Mouse (Mus musculus): Measurements from ENCODE around the gene Cdk2ap2. TPM values are rescaled to one million over a fixed set of nuclear protein-coding genes. Genes with fewer than 3 reads are reported as not detected.
"Not testable (repeated sequence)": the region's sequence is repeated elsewhere in the genome, so short reads cannot be mapped to it uniquely, and the experiment has no call there.

Cdk2ap2 gene
- 78.4 and 97.1 TPM in 2 replicates for total RNA-seq (2021)
- long read RNA-seq, experiment 1, transcript Cdk2ap2-202 (4 exons, 1,089 nt) = minor isoform, 6 of 152 reads
- long read RNA-seq, experiment 1, transcript Cdk2ap2-201 (4 exons, 1,080 nt) = major isoform, 124 of 152 reads
- long read RNA-seq, experiment 1, partial matches to known transcripts = 10 of 152 reads
- long read RNA-seq, experiment 1, other reads (novel, unspliced or antisense) = 5 of 152 reads
- long read RNA-seq, experiment 2, transcript Cdk2ap2-202 (4 exons, 1,089 nt) = minor isoform, 12 of 141 reads
- long read RNA-seq, experiment 2, transcript Cdk2ap2-201 (4 exons, 1,080 nt) = major isoform, 106 of 141 reads
- long read RNA-seq, experiment 2, transcript Cdk2ap2-204 (3 exons, 669 nt) = minor isoform, 6 of 141 reads
- long read RNA-seq, experiment 2, partial matches to known transcripts = 5 of 141 reads
- long read RNA-seq, experiment 2, other reads (novel, unspliced or antisense) = 10 of 141 reads

DNA sequence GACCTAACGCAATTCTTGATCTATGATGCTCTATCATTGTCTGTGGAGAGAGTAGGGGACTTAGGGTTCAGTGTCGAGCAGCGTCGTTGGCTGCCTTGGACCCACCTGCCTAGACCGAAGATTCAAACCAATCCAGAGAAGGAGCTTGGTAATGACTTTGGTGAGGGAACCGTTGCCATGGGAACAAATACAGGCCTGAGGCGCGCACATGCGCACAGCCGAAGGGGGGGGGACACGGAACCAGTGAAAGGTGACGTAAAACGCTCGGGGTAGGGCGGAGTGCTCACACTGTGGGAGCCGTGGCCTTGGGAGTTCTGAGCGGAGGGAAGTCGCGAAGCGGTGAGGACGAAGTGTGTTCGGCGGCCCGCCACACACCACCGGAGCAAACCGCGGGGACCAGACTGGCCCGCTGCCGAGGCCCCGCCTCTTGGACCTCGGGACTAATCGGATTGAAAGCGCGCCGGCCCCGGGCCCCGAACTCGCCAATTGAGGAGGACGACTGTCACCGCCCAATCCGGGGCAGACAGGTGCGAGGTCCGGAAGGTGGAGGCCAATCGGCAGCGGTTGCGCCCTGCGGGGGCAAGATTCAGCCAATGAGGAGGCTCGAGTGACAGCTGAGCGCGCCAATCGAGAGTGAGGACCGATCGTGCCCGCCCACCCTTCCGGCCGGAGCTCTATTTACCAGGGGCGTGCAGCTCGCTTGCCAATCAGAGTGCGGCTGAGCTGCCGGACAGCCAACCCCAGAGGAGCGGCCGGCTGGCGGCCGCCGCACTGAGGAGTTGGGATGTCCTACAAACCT is at the start of gene Cdk2ap2:
Cdk2ap2 (plus strand) TSS at position 541 of the 799 bp plus-strand sequence.
- DNase-seq = peak; percentile 99

- peak; percentile 93 for DNase-seq
Observed at GRCm38 (mm10) chr19:4047859-4048258, 49.1 kb upstream of the Cdk2ap2 start.

DNA sequence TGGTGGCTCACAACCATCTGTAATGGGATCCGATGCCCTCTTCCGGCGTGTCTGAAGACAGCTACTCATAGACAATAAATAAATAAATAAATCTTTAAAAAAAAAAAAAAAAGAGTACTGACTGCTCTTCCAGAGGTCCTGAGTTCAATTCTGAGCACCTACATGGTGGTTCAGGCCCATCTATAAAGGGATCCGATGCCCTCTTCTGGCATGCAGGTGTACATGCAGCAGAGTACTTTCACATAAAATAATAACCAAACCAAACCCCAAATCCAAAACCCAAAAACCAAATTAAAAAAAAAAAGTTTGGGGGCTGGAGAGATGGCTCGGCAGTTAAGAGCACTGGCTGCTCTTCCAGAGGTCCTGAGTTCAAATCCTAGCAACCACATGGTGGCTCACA is 47.9 kb upstream of the Cdk2ap2 start:
- peak; percentile 1 for DNase-seq

DNA sequence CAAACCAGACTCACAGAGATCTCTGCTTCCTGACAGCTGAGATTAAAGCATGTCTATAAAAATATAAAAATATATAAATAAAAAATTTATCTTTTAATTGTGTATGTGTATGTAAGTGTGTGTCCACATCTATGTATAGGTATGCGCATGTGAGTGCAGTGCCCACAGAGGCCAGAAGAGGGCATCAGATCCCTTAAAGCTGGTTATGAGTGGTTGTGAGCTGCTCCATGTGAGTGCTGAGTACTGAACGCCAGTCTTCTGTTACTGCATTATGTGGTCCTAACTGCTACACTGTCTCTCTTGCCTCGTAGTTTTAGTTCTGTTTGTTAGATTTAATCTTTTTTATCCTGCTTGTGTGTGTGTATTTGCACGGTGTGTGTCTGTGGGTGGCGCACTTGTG is 46.0 kb upstream of the Cdk2ap2 start:
- DNase-seq = peak; percentile 16

- DNase-seq = peak; percentile 84
Observed at GRCm38 (mm10) chr19:4051741-4052515, 45.1 kb upstream of the Cdk2ap2 start.

GRCm38 (mm10) chr19:4052516-4053030 is 44.4 kb upstream of the Cdk2ap2 start:
- DNase-seq = peak; percentile 3

DNA sequence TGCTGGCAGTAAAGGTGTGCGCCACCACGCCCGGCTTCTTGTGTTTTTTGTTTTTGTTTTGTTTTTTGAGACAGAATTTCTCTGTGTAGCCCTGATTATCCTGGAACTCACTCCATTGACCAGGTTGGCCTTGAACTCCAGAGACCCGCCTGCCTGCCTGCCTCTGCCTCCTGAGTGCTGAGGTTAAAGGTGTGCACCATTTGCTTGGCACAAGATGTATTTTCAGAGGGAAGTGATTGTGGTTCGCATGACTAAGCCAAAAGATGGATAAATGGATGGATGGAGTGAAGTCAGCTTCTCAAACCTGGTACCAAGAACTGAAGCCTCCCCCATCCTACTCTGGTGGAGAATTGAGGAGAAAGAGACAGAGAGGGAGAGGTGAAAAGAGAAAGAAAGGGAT is 42.4 kb upstream of the Cdk2ap2 start:
- no peak for DNase-seq

GRCm38 (mm10) chr19:4055216-4055946 is 41.6 kb upstream of the Cdk2ap2 start:
- no peak for DNase-seq

GRCm38 (mm10) chr19:4055947-4056693 is 40.9 kb upstream of the Cdk2ap2 start:
- no peak for DNase-seq

- DNase-seq = no peak
Observed at GRCm38 (mm10) chr19:4056727-4057126, 40.3 kb upstream of the Cdk2ap2 start.

GRCm38 (mm10) chr19:4057389-4057788 is 39.6 kb upstream of the Cdk2ap2 start:
- DNase-seq = no peak

- DNase-seq = no peak
Observed at GRCm38 (mm10) chr19:4057962-4058361, 39.0 kb upstream of the Cdk2ap2 start.

GRCm38 (mm10) chr19:4058581-4058980 is 38.4 kb upstream of the Cdk2ap2 start:
- peak; percentile 67 for DNase-seq

DNA sequence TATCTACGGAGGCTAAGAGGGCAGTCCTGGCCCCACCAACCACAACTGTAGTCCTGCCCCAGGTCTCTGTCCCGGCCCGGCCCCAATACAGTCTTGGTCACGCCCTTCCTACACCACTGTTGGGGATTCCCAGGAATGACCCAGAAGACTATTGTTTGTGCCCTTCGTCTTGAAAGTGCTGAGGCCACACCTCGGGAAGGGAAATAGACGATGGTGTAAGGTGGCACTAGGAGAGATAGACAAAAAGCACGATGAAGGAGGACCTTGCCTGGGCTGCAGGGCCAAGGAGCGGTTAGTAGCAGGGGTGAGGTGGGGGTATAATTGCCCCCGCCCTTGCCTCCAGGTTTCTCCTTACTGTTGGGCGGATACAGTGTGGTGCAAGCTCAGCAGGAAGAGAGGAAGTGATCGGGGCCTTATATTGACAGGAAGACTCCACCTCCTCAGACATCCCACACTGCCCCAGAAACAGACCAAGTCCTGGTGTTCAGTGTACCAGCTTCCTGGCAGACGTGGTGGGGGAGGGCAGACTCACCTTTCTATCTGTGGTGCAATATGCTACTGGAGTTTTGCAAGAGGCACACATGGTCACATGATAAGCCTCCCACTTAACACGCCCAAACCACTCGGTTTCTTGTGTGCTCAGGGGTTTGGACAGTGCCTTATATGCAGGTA is 37.8 kb upstream of the Cdk2ap2 start, which contains the start of gene Gstp3:
Gstp3 (minus strand) TSS at position 501 of the 672 bp plus-strand sequence.
- DNase-seq = no peak

- not testable (repeated sequence) for DNase-seq
Observed at GRCm38 (mm10) chr19:4060044-4060898, 36.7 kb upstream of the Cdk2ap2 start.

DNA sequence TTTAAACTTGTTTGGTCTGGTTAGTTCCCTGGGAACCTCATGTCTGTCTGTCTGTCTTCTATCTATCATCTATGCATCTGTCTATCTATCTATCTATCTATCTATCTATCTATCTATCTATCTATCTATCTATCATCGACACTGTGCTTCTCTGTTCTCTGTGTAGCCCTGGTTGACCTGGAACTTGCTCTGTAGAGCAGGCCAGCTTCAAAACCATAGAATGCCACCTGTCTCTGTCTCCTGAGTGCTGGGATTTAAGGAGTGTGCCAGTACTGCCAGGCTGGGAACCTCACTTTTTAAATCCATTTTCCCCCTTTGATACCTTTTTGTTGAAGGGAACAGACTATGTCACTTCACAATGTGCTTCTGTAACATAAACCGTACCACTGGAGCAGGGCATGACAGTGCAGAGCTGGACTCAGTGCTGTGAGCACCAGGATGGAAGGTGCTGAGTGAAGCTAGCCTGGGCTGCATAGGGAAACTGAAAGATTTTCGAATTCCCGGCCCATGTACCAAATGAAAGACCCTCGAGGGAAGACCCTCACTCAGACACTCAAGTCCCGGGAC is 36.0 kb upstream of the Cdk2ap2 start:
- DNase-seq = no peak

DNA sequence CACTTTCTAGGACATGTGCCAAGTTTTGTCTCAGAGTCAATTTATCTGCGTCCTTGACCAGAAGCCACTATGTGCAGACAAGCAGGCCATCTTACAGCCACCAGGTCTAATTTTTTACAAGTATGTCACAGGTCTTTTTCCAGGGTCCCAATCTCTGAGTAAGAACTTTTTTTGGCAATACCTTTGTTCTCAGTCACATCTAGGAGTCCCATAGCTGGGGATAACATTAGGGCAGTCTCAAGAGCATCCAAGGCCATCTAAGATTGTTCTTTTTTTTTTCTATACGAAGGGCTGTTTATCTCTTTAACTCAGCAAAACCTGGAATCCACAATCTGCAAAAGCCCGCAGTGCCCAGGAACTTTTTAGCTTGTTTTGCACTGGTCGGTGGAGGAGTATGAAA is 33.6 kb upstream of the Cdk2ap2 start:
- DNase-seq = not testable (repeated sequence)

GRCm38 (mm10) chr19:4064501-4064900 is 32.5 kb upstream of the Cdk2ap2 start:
- DNase-seq = not testable (repeated sequence)

- DNase-seq = peak; percentile 5
Observed at GRCm38 (mm10) chr19:4066280-4066679, 30.7 kb upstream of the Cdk2ap2 start.
